Mouse (Mus musculus) MEL-GATA-1-ER (cell line): ENCODE data around the gene Mfsd11.

Source experiments
- DNase-seq: peaks from one replicate; pipeline ENCODE4 v3.0.0-alpha.2; 2012; ENCODE audit warnings: low read depth; ENCODE audit errors: extremely low read depth

Mfsd11 gene

DNA sequence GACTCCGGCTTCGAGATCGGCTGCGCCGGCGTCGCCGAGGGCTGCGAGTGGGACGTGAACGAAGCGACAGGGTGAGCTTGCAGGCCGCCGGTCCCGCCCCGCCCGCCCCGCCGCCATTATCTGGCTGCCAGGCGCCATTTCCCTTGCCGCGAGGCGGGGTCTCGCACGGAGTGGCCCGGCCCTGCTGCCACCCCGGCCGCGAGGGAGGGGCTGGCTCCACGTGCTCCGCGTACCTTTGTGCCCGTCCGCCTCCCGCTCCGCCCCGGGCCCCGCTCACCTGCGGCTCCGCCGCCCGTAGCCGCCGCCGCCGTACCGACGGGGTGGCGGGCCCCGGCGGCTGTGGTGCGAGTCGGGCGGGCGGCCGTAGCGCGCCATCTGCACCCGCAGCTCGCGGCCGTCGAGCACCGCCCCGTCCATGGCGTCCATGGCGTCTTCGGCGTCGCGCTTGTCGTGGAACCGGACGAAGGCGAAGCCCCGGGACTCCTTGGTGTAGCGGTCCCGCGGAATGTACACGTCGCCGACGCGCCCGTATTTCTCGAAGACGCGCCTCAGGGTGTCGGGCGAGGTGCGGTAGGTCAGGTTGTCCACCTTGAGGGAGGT is at the start of gene Mfsd11:
Mfsd11 (plus strand) TSS at position 150 of the 600 bp plus-strand sequence.
- no peak for DNase-seq

GRCm38 (mm10) chr11:116802709-116803108 is 49.5 kb upstream of the Mfsd11 start:
- no peak for DNase-seq

- no peak for DNase-seq
Observed at GRCm38 (mm10) chr11:116806136-116807071, 45.8 kb upstream of the Mfsd11 start.

GRCm38 (mm10) chr11:116807116-116807515 is 45.1 kb upstream of the Mfsd11 start:
- no peak for DNase-seq

DNA sequence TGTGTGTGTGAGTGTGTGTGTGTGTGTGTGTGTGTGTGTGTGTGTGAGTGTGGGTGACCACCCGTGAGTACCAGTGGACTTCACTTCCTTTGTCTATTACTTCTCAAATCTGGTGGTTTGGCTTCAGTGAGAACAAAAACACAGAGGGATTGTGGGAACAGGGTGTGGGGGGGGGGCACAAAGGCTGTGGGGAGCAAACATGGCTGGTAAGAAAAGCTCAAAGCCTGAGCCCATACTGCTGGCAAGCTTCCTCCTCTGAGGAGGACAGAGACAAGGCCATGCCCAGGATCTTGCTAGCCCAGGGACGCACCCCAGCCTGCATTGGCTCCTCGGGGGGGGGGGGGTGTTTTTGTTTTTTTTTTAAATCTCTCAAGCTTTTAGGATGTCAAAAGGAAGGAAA is 44.7 kb upstream of the Mfsd11 start:
- no peak for DNase-seq

GRCm38 (mm10) chr11:116807938-116808606 is 44.2 kb upstream of the Mfsd11 start:
- peak; percentile 26 for DNase-seq

DNA sequence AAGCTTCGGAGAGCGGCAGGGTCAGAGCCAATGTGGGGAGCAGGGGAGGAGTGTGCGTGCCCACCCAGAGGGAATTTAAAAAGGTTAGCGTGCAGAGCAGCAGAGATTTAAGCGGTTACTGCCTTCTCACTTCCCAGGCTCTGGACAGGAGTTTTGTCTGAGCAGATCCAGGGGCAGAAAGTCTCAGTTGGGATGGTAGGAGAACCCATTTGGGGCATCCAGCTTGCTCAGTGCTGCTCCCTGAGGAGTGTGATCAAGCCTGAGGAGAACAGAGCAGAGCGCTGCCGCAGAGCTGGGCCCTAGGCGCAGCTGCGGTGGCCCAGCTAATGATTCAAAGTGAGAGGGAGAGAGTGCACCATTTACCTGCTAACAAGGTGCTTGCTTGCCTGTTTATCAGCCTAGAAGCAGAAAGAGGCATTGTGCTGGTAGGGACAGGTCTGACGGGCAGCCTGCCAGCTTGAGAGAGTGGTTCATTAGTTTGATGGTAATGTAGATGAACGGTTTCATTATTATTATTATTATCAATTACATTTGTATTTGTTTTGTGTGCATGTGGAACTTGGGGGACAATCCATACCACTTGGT is 43.3 kb upstream of the Mfsd11 start:
- no peak for DNase-seq

DNA sequence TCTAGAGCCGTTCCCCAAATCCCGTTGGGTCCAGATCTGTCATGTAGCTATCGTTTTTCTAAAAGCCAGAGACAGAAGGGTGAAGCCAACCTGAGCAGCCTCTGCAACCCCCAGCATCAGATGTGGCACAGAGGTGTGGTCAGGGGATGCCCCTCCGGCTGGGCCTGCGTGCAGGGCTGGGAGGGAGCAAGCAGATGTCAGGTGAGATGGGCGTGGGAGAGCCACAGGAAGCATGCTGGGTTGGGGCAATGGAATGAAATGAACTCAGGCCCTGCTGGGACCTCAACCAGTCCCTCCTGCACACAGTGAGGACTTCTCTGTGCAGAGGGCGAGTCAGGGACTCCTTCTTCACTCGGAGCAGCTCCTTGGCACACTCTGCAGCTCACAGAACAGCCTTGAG is 42.7 kb upstream of the Mfsd11 start:
- DNase-seq = no peak

- no peak for DNase-seq
Observed at GRCm38 (mm10) chr11:116810528-116810927, 41.7 kb upstream of the Mfsd11 start.

GRCm38 (mm10) chr11:116810983-116811901 is 41.0 kb upstream of the Mfsd11 start:
- peak; percentile 29 for DNase-seq

DNA sequence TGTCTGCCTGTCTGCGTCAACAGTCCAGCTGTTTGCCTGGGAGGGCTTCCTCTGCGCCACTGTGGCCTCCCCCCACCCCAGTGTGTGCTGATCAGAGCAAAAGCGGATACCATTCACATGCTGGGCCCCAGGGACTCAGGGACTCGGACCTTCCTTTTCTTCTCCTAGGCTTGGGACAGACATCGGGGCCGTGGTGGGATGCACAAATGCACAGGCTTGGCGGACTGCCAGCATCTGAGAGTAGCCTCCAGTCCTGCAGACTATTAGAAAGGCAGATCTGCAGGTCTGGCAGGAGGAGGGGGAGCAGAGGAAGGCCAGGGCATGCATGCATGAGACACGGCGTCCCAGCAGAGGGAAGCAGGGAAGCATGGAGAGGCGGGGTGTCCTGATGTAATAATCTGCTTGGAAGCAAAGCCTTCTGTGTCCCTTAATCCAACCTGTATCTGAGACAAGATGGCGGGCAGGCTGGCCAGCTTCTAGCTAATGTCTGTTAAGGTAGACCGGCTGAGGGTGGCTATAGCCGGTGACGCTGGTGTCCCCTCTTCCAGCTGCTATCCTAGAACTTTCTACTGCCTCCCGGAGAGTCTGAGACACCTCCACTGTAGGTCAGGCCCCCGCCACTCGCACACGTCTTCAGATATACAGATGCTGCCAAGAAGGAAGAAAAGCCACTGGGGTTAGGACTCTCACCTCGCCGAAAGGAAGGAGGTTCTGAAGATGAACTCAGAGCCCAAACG is 39.3 kb upstream of the Mfsd11 start:
- DNase-seq = no peak

DNA sequence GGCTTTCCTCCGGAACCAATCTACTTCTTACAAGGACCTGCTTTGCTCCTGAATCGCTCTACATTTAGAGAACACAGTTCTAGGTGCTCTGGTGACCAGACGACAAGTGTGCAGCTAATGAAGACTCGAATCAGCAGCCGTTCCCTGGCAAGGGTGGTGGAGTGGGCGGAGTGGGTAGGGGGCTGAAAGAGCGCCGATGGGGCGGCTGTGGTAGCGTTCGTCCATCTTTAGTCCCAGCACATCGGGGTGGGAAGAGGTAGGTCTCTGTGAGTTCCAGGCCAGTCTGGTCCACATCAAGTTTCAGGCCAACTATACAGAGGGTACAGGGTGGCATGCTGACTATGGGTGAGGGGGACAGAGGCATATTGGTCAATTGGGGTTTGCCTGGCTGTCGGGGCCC is 38.6 kb upstream of the Mfsd11 start:
- no peak for DNase-seq

- no peak for DNase-seq
Observed at GRCm38 (mm10) chr11:116814076-116814883, 38.0 kb upstream of the Mfsd11 start.

- DNase-seq = no peak
Observed at GRCm38 (mm10) chr11:116814884-116815415, 37.3 kb upstream of the Mfsd11 start.

DNA sequence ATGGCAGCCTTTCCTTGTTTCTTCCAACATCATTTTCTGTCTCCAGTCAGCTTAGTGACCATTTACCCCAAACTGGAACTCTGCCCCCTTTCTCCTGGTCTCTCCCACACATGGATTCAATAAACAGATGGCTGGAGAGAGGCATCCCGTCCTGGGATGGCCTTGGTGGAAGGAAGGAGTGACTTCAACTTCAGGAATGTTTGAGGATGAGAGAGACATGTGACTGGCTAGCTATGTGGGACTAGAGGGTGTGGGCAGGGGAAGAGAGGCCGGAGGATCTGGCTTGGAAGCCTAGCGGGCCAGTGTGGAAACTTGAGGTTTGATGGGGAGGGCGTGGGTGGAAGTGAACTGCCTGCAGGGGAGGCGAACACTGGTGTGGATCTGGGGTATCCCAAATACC is 35.5 kb upstream of the Mfsd11 start:
- no peak for DNase-seq

DNA sequence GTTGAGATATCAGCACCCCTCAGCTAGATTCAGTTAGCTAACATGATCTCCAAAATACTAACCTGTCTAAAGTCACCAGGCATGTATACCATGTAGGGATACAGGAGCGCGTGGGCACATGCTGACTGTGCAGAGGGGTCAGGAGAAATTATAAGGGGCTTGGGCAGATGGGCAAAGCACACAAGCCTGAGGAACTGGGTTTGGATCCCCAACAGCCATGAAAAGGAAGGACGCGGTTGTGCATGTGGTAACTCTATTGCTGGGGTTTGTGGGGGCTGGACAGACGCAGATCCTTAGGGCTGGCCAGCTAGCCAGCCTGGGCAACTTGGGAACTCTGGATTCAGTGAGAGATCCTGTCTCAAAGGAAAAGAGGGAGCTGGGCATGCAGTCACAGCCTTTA is 34.7 kb upstream of the Mfsd11 start:
- DNase-seq = no peak

- DNase-seq = no peak
Observed at GRCm38 (mm10) chr11:116818722-116819121, 33.5 kb upstream of the Mfsd11 start.

GRCm38 (mm10) chr11:116819932-116820593 is 32.2 kb upstream of the Mfsd11 start:
- no peak for DNase-seq
